Mouse (Mus musculus): Measurements from ENCODE around the gene Gm17720.
"Not testable (repeated sequence)": the region's sequence is repeated elsewhere in the genome, so short reads cannot be mapped to it uniquely, and the experiment has no call there.

Gm17720 gene

DNA sequence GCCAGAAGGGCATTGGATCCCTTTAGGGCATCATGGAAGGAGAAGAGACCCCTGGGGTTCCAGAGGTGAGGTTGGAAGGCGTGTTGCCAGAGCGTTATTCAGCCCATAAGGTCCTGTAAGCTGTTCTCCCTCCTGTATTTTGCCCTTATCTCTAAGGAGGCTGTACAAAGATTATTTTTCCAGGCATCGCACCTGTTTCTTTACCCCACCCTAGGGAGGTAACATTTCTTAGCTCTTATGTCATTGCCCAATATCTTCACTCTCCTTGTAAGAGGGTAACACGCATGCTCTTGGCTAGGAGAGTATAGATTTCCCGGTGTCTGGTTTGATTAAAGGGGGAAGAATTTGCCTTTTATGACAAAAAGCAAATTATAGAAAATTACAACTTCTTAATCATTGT is 62.9 kb downstream of the Gm17720 start, which contains the start of gene Chst4:
Gene Chst4, minus strand, starts transcription at position 82 of the 400 bp plus-strand sequence.
- no peak for DNase-seq (ENCODE audit: low spot score)

DNA sequence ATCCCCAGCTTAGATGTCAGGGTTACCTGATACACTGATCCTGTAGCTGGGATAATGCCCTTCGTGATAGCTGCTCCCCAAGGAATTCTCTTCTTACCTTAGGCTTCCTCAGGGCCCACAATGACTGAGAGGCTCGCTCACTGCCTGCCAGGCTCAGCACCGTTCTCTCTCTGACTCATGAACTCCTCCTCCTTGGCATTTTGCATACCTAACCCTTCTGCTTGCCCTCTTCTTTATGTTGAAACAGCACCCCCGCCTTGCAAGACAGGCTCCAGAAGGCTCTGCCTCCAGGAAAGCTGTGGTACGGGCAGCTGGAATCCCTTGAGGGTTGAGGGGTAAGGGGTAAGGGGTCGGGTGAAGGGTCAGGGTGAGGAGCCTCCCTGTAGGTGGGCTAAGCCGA is 63.3 kb downstream of the Gm17720 start:
- no peak for DNase-seq (ENCODE audit: low spot score)

DNA sequence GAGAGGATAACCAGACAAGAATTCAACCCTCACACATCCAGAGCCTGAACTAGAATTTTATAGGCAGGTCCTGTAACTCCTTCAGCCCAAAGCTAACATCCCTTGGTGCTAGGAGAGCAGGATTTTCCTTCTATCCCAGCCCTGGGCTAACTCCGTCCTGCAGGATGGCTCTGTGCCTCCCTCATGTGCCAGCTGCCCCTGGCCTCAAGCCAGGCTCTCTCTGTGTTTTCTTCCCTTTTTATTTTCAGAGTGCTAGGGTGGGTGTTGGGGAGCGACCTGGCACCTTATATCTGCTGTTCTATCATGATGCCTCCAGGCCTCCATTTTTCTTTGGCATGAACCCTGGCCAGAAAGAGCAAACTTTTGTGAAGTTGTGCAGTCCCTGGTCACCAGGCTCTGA is 66.4 kb downstream of the Gm17720 start:
- no peak for DNase-seq (ENCODE audit: low spot score)

- DNase-seq (ENCODE audit: low spot score): no peak
These were observed 68.2 kb downstream of the Gm17720 start for GRCm38 (mm10) chr8:110034331-110034730.

GRCm38 (mm10) chr8:110033771-110034170 is 68.8 kb downstream of the Gm17720 start:
- DNase-seq (ENCODE audit: low spot score): not testable (repeated sequence)

Measured in T-cell, adult 2 months (primary cell).